In the genomic region with DNA sequence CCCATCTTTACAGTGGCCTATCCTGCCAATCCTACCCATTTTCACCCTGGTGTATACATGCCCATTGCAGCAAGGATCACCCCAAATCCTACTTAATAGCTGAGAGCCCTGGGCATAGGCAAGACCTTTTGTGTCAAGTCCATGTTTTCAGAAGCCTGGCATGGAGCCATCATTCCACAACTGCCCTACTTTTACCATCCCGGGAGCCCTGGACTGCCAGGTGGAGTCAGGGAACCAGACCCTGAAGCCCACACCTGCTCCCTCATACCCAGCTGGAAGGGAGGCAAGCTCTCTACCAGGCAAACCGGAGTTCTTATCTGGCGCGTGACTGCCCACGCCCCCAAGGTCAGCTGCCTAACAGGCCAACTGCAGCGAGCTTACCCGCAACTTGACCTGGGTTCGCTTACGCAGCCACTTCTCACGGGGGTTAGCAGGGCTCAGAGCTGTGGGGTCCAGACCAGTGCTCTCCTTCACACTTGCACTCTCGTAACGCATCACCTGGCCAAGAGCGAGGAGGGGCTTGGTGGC, we compare ENCODE assay signal across 18 mouse cellular contexts. TPM values are rescaled to one million over a fixed set of nuclear protein-coding genes. Genes with fewer than 3 reads are reported as not detected.
"Had no signal": no experiment of that assay in that cellular context is flagged by ENCODE, and none has a peak within 500 bp of the region (broad histone marks: within the 10 kb centered on the region; RNA-seq: fewer than 3 reads in every experiment).

No protein-coding gene starts in this region.

- H3K4me3 ChIP-seq: left cerebral cortex, adult 2 months; liver, embryonic 13.5 days; midbrain, embryonic 12.5 days; midbrain, embryonic 15.5 days; neural tube, embryonic 13.5 days had no signal

- H3K4me2 ChIP-seq: liver, embryonic 13.5 days; midbrain, embryonic 12.5 days; midbrain, embryonic 15.5 days; neural tube, embryonic 13.5 days had no signal

- H3K4me1 ChIP-seq: liver, embryonic 13.5 days; midbrain, embryonic 12.5 days; midbrain, embryonic 15.5 days; neural tube, embryonic 13.5 days had no signal

- H3K27me3 ChIP-seq: liver, embryonic 13.5 days; midbrain, embryonic 12.5 days; midbrain, embryonic 15.5 days; neural tube, embryonic 13.5 days had no signal

- H3K27ac ChIP-seq: left cerebral cortex, adult 2 months; liver, embryonic 13.5 days; macrophage; midbrain, embryonic 12.5 days; midbrain, embryonic 15.5 days; neural tube, embryonic 13.5 days had no signal

- H3K9ac ChIP-seq: liver, embryonic 13.5 days; midbrain, embryonic 12.5 days; midbrain, embryonic 15.5 days; neural tube, embryonic 13.5 days had no signal

- H3K9me3 ChIP-seq: liver, embryonic 13.5 days had no signal

- H3K36me3 ChIP-seq: liver, embryonic 13.5 days; midbrain, embryonic 12.5 days had no signal

- ATAC-seq: midbrain, embryonic 15.5 days had no signal

- DNase-seq: kidney, adult 9 months; kidney, postnatal 10 days; kidney, postnatal 36 days; layer of hippocampus, postnatal 36 days; liver, embryonic 13.5 days; lung, adult 2 months; right cerebral cortex, adult 18-20 months; right cerebral cortex, postnatal 14 days; right cerebral cortex, postnatal 4 days; thymus, adult 18-20 months; thymus, postnatal 36 days had no signal

RNA-seq across cellular contexts. Expression of a gene that starts 23.8 kb away (rescaled TPM):
- polyA plus RNA-seq: liver, adult 2 months; stomach, embryonic 14.5 days had no signal
